Mouse (Mus musculus) embryonic facial prominence, embryonic 13.5 days (tissue): Measurements from ENCODE around the gene Vezf1. TPM values are rescaled to one million over a fixed set of nuclear protein-coding genes. Genes with fewer than 3 reads are reported as not detected.
A peak's percentile ranks its signal among the peaks of the same experiment; 100 is the strongest.

Source experiments
- ATAC-seq: fragments of 200-750 bp; cut with Nextera tagmentation; 2 replicates; pipeline ENCODE4 v1.8.0; 2017; ENCODE audit warnings: low read depth; ENCODE audit not compliant: insufficient number of reproducible peaks, insufficient read depth, low FRiP score, low TSS enrichment
- H3K27ac ChIP-seq: fragments of 300-500 bp; sonication (generic); 2 replicates; pipeline ENCODE4 v1.5.1; 2015; ENCODE audit warnings: moderate library complexity, mild to moderate bottlenecking, inconsistent platforms
- H3K27me3 ChIP-seq: fragments of 300-500 bp; sonication (generic); 2 replicates; pipeline ENCODE4 v1.6.1; 2015; ENCODE audit warnings: mild to moderate bottlenecking, inconsistent platforms
- H3K36me3 ChIP-seq: fragments of 300-500 bp; sonication (generic); 2 replicates; pipeline ENCODE4 v1.6.1; 2015; ENCODE audit warnings: mild to moderate bottlenecking, inconsistent platforms
- H3K4me1 ChIP-seq: fragments of 300-500 bp; sonication (generic); 2 replicates; pipeline ENCODE4 v1.6.1; 2015; ENCODE audit warnings: inconsistent platforms
- H3K4me2 ChIP-seq: fragments of 300-500 bp; sonication (generic); 2 replicates; pipeline ENCODE4 v1.6.1; 2015; ENCODE audit warnings: moderate library complexity, mild to moderate bottlenecking, inconsistent platforms
- H3K4me3 ChIP-seq: fragments of 300-500 bp; sonication (generic); 2 replicates; pipeline ENCODE4 v1.5.1; 2015; ENCODE audit warnings: mild to moderate bottlenecking, inconsistent platforms
- H3K9ac ChIP-seq: fragments of 300-500 bp; sonication (generic); 2 replicates; pipeline ENCODE4 v1.6.1; 2015; ENCODE audit warnings: mild to moderate bottlenecking, inconsistent platforms
- H3K9me3 ChIP-seq: fragments of 300-500 bp; sonication (generic); 2 replicates; pipeline ENCODE4 v1.6.1; 2016; ENCODE audit warnings: inconsistent platforms
- WGBS: fragments of 180-500 bp; shearing (Covaris S2); methylation state at CpG from one replicate; pipeline ENCODE4 v1.1.7; 2015; ENCODE audit warnings: mixed read lengths; 5-methylcytosine and 5-hydroxymethylcytosine counted together
- polyA plus RNA-seq: library from polyadenylated mRNA; unstranded; fragments of >200 nt; fragmentation: Nextera tagmentation; extraction: Ambion mirVana; gene quantifications from 2 replicates; pipeline ENCODE4 v1.2.1, GENCODE M21; 2015

The Vezf1 gene
- polyA plus RNA-seq, 1 experiment from 2014 or later = 43.1 TPM

DNA sequence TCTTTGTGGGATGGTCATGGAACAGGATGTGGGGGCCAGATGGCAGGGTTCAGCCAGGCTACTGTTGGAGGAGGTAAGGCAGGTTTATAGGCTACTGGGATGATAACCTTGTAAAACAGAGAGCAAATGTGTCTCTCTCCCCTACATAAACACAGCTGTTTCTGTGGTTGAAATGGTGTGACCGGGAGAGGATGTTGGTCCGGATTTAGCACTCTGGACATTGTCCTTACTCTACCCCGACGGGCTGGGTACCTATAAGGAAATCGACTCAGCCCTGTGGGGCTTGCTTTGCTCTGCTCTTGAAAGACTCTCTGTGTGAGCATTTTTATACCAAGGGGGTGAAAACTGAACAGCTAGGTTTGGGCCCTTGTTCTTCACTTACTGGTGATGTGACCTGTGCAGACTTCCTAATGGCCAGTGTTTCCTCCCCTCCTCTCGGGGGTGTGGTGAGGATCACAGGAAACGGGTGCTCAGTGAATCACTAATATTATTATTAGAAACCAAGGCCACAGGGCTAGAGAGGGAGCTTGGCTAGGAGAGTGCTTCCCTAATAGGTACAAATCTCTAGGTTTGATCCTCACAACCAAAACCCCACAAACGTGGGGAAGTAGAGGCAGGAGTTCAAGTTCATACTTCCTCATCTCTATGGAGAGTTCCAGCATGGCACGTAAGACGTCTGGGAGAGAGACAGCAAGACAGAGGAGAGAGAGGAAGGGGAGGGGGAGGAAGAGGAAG, 49.4 kb downstream of the Vezf1 start:
- no peak for ATAC-seq
- Histone ChIP-seq H3K4me1 (peaks cover 65% of the 10 kb centered on the region), H3K4me3 (no peak overlapping the region), H3K27ac (peak overlapping the region; percentile 91; the same call in 1 of the 2 replicates), H3K9ac (no peak overlapping the region), H3K4me2 (no peak overlapping the region), H3K36me3 (0 out of 2 replicates have a peak, but pooled peaks cover 5% of the 10 kb centered on the region), H3K27me3 (no peaks in the 10 kb centered on the region), H3K9me3 (no peaks in the 10 kb centered on the region)
- 60% methylated on average over 10 of the region's 10 CpGs for WGBS

DNA sequence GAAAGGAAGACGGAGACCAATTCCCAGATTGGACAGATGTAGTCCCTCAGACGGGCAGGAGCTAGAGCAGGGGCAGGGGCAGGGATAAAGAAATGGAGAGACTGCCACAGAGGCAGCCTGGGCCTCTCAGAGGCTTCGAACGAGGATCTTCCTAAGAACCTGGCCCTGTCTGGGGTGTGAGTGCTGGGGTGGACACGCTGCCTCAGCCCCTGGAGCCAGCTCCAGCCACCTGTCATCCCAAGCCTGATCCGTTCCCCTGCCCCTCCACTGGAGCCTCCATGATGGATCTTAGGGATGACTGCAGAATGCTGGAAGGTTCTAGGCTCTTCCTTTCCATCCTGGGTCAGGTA, 50.0 kb downstream of the Vezf1 start:
- peaks cover 67% of the 10 kb centered on the region for H3K4me1 ChIP-seq
- ATAC-seq = no peak
- H3K27ac ChIP-seq = peak overlapping the region; percentile 91; the same call in 1 of the 2 replicates
- no peak overlapping the region for H3K4me2 ChIP-seq
- no peaks in the 10 kb centered on the region for H3K27me3 ChIP-seq
- H3K36me3 ChIP-seq = 0 out of 2 replicates have a peak, but pooled peaks cover 5% of the 10 kb centered on the region
- H3K4me3 ChIP-seq = no peak overlapping the region
- no peaks in the 10 kb centered on the region for H3K9me3 ChIP-seq
- H3K9ac ChIP-seq = no peak overlapping the region
- 53% methylated on average over 6 of the region's 6 CpGs for WGBS

DNA sequence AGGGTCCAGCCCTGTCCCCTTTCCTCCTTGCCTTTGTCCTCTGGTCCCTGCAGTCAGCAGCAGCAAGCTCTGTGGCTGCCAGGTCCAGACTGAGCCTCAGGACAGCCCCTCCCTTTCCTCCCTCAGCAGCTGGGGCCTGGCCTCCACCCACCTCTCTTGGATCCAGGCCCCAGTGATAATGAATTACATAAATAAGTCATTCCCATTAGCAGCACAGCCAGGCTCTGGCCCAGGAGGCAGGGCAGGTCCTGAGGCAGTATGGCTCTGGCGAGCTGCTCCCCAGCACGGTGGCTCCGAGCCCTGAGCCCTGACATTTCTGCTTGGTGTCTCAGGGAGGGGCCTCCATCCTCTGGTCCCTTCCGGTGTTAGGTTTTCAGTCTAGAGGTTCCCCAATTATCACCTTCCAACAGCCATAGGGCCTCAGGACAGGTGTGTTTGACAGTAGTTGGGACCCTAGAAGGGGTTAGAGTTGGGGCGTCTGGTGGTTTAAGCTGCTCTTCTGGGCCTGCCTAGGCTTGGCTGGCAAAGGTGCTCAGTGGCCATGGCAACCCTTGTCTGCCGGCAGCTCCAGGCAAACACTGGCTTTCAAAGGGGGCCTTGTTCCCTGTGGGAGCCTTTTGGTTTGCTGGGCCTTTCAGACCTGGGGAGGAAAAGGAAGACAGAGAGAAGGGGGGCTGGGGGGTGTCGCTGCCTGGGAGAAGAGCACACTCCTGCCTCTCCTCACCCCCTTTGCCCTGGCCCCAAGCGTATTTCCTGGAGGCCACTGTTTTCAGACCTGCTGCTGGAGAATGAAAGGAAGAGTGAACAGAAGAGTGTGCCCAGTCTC, 51.0 kb downstream of the Vezf1 start:
- Histone ChIP-seq H3K9me3 (no peaks in the 10 kb centered on the region), H3K4me3 (no peak overlapping the region), H3K9ac (peak overlapping the region; percentile 54), H3K36me3 (0 out of 2 replicates have a peak, but pooled peaks cover 5% of the 10 kb centered on the region), H3K4me2 (peak overlapping the region; percentile 33), H3K27me3 (no peaks in the 10 kb centered on the region), H3K27ac (peak overlapping the region; percentile 91), H3K4me1 (peaks cover 65% of the 10 kb centered on the region)
- WGBS = 18% methylated on average over 8 of the region's 8 CpGs
- ATAC-seq = peak; percentile 71

DNA sequence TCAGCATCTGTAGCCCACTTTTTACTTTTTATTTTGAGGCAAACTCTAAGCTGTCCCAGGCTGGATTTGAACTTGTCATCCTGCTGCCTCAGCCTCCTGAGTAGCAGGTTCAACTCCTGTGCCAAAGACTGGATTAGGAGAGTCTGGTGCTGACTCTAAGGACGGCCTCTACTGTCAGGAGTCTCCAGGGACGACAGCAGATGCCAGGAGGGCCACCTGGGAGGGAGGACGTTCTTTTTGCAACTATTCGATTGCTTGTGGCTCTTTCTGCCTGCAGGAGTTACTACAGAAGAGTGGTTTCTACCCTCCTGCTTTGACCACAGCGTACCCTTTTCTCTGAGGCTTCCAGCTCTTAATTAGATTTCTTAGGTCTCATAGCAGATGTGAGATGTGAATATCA, 54.5 kb downstream of the Vezf1 start:
- no peak overlapping the region for H3K4me2 ChIP-seq
- H3K27ac ChIP-seq = peak overlapping the region; percentile 72
- no peak for ATAC-seq
- H3K36me3 ChIP-seq = 0 out of 2 replicates have a peak, but pooled peaks cover 5% of the 10 kb centered on the region
- WGBS = 24% methylated on average over 5 of the region's 5 CpGs
- peaks cover 62% of the 10 kb centered on the region for H3K4me1 ChIP-seq
- H3K27me3 ChIP-seq = no peaks in the 10 kb centered on the region
- H3K4me3 ChIP-seq = no peak overlapping the region
- no peak overlapping the region for H3K9ac ChIP-seq
- no peaks in the 10 kb centered on the region for H3K9me3 ChIP-seq

DNA sequence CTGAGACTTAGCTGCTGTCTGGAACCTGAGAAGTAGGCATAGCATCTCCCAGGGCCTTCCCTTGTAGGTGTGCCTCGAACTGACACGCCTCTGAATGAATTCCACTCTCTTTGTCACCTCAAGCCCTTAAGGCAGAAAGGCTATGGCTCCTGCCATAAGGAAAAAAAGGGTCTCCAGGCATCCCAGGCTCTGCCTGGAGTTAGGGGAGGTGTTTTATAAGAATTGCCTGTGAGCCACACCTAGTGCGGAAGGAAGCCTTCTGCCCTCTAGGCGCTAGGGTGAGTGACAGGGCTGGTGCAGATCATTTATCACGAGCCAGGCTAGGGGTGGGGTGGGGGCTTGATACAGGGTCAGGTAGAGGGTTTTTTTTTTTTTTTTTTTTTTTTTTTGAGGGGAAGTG, 54.9 kb downstream of the Vezf1 start:
- Histone ChIP-seq H3K4me2 (no peak overlapping the region), H3K4me3 (no peak overlapping the region), H3K36me3 (0 out of 2 replicates have a peak, but pooled peaks cover 5% of the 10 kb centered on the region), H3K9me3 (no peaks in the 10 kb centered on the region), H3K27ac (peak overlapping the region; percentile 72), H3K27me3 (no peaks in the 10 kb centered on the region), H3K4me1 (peaks cover 57% of the 10 kb centered on the region), H3K9ac (no peak overlapping the region)
- WGBS = 45% methylated on average over 5 of the region's 5 CpGs
- no peak for ATAC-seq

DNA sequence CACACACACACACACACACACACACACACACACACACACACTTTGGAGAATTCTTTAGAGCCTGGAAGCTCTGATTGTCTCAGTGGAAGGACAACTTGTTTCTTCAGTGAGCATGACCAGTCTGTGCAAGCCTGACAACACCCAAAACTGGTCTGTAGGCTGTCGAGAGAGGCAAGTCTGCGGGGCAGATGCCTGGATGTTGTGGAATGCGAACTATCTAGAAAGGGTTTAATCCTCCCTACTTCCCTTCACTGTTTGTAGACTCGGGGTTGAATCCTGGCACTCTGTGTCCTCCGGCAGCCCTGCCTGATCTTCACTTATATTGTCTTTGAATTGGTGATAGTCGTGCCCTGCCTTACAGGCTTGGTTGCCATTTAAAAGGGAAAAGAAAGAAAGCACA, 55.7 kb downstream of the Vezf1 start:
- Histone ChIP-seq H3K9me3 (no peaks in the 10 kb centered on the region), H3K4me2 (peak overlapping the region; percentile 11; the same call in 1 of the 2 replicates), H3K36me3 (0 out of 2 replicates have a peak, but pooled peaks cover 5% of the 10 kb centered on the region), H3K4me3 (no peak overlapping the region), H3K9ac (no peak overlapping the region), H3K4me1 (peaks cover 50% of the 10 kb centered on the region), H3K27ac (peak overlapping the region; percentile 72), H3K27me3 (no peaks in the 10 kb centered on the region)
- ATAC-seq = no peak
- WGBS = 27% methylated on average over 6 of the region's 6 CpGs

DNA sequence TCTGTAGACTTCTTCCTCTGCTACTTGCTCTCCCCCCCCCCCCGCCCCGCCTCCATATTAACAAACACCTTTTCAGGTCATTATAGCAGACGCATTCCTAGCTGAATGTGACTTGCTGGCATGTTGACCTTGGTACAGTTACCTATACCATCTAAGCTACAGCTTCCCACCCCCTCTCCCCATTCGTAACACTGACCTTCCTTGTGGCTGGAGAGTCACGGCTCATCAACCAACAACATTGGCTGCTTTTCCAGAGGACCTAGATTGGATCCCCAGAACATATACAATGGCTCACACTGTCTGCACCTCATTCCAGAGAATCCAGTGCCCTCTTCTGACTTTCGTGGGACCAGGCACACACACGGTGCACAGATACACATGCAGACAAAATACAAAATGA, 57.4 kb downstream of the Vezf1 start:
- Histone ChIP-seq H3K9me3 (no peaks in the 10 kb centered on the region), H3K4me2 (no peak overlapping the region), H3K27me3 (no peaks in the 10 kb centered on the region), H3K27ac (no peak overlapping the region; the same call in 1 of the 2 replicates), H3K36me3 (0 out of 2 replicates have a peak, but pooled peaks cover 5% of the 10 kb centered on the region), H3K9ac (no peak overlapping the region), H3K4me1 (peaks cover 45% of the 10 kb centered on the region), H3K4me3 (no peak overlapping the region)
- WGBS = 63% methylated on average over 7 of the region's 7 CpGs
- no peak for ATAC-seq

DNA sequence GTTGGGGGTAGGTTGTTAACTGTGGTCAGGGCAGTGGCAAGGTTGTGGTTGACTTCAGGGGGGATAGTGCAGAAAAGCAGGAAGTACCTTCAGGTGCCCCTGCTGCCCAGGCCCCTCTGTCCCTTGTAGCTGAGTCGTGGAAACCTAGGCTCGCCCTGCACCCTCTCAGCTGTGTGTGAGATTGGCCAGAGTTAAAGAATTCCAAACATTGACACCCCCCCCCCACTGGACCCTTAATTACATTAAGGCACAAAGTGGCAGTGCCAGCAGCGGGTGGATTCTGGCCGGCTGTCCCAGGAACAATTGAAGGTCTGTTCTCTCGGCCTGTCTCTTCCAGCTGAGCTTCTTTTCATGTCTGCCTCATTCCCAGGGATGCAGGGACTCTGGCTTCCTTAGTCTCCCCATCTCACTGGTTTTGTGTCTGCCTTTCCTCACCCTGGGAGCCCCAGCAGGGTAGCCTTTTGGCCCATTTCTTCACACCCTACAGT, 58.3 kb downstream of the Vezf1 start:
- H3K36me3 ChIP-seq = 0 out of 2 replicates have a peak, but pooled peaks cover 1% of the 10 kb centered on the region
- no peak overlapping the region for H3K4me3 ChIP-seq
- peaks cover 46% of the 10 kb centered on the region for H3K4me1 ChIP-seq
- no peaks in the 10 kb centered on the region for H3K27me3 ChIP-seq
- no peak for ATAC-seq
- no peak overlapping the region for H3K4me2 ChIP-seq
- 19% methylated on average over 5 of the region's 5 CpGs for WGBS
- no peaks in the 10 kb centered on the region for H3K9me3 ChIP-seq
- H3K27ac ChIP-seq = peak overlapping the region; percentile 58
- H3K9ac ChIP-seq = 0 out of 2 replicates have a peak overlapping the region, but pooled peaks have one; percentile 32

DNA sequence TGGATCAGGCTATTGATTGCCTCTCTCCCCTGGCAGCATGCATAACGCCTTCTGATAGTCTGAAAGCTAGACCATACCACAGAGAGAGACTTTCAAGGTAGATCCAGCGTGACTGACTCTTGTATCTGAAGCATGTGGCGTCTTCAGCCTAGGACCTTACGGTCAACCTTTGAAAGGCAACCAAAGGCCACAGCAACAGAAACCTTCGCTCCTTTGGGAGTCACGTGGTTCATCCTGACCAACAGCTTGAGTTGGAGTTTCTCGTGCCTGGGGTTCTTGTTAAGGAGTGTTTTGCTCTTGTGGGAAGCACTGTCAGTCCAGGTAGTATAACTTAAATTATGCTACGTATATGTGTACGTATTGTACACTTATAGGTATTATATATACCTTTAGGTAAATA, 60.4 kb downstream of the Vezf1 start:
- H3K27me3 ChIP-seq = no peaks in the 10 kb centered on the region
- H3K27ac ChIP-seq = no peak overlapping the region
- 0 out of 2 replicates have a peak, but pooled peaks cover 2% of the 10 kb centered on the region for H3K36me3 ChIP-seq
- no peaks in the 10 kb centered on the region for H3K9me3 ChIP-seq
- ATAC-seq = no peak
- no peak overlapping the region for H3K4me2 ChIP-seq
- H3K4me3 ChIP-seq = no peak overlapping the region
- no peak overlapping the region for H3K9ac ChIP-seq
- WGBS = 95% methylated on average over 9 of the region's 9 CpGs
- H3K4me1 ChIP-seq = peaks cover 45% of the 10 kb centered on the region

DNA sequence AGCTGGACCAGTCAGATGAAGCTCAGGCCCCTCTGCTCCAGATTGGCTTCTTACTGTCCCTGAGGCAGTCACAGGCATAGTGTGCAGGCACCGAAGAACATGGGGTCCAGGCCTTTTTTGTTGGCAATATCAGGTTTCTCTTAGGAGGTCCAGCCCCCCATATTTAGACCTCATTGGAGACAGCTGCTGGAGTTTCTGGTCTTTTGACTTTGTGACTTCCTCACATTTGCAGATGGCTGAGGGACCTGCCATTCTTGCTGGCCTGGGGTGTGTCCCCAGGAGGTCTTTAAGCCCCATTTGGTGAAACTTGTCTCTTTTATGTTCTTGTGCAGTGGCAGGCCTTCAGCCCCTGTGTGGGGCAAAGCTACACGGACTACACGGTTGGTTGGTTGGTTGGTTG, 61.2 kb downstream of the Vezf1 start:
- Histone ChIP-seq H3K27ac (no peak overlapping the region), H3K4me2 (no peak overlapping the region), H3K36me3 (0 out of 2 replicates have a peak, but pooled peaks cover 8% of the 10 kb centered on the region), H3K9ac (no peak overlapping the region), H3K27me3 (no peaks in the 10 kb centered on the region), H3K4me1 (peaks cover 37% of the 10 kb centered on the region), H3K9me3 (no peaks in the 10 kb centered on the region), H3K4me3 (no peak overlapping the region)
- WGBS = 58% methylated on average over 3 of the region's 3 CpGs
- no peak for ATAC-seq

DNA sequence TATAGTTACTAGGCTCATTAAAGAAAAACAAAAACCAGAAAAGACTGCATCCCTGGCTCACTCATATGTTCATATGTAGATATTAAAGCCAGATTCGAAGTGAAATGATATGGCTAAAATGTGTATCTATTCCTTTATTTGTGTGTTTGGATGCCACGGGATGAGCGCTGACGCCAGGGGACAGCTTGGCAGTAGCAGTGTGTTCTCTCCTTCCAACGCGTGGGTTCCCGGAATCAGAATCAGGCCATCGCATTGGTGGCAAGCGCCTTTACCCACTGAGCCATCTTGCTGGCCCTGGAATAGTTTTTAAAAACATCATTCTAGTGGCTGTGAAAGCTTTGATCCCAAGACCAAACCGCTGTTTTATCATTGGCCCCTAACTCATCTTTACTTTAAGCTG, 61.9 kb downstream of the Vezf1 start:
- H3K4me3 ChIP-seq = no peak overlapping the region
- H3K36me3 ChIP-seq = 0 out of 2 replicates have a peak, but pooled peaks cover 10% of the 10 kb centered on the region
- H3K27me3 ChIP-seq = no peaks in the 10 kb centered on the region
- no peak overlapping the region for H3K27ac ChIP-seq
- no peak for ATAC-seq
- peaks cover 35% of the 10 kb centered on the region for H3K4me1 ChIP-seq
- H3K9ac ChIP-seq = no peak overlapping the region
- 91% methylated on average over 10 of the region's 10 CpGs for WGBS
- no peaks in the 10 kb centered on the region for H3K9me3 ChIP-seq
- H3K4me2 ChIP-seq = no peak overlapping the region
